Mouse (Mus musculus) right cerebral cortex, postnatal 14 days (tissue): ENCODE results near the gene Tnfsf8.

Source experiments
- DNase-seq: peaks from one replicate; pipeline ENCODE4 v3.0.0; 2022

Gene Tnfsf8

GRCm38 (mm10) chr4:63840457-63840856 is 20.7 kb downstream of the Tnfsf8 start:
- DNase-seq = peak; percentile 13

GRCm38 (mm10) chr4:63823136-63823535 is 38.0 kb downstream of the Tnfsf8 start:
- no peak for DNase-seq

GRCm38 (mm10) chr4:63817505-63817904 is 43.6 kb downstream of the Tnfsf8 start:
- no peak for DNase-seq

GRCm38 (mm10) chr4:63815668-63816067 is 45.5 kb downstream of the Tnfsf8 start:
- DNase-seq = no peak

- no peak for DNase-seq
These were observed 63.1 kb downstream of the Tnfsf8 start for GRCm38 (mm10) chr4:63798083-63798482.

- DNase-seq = no peak
These were observed 64.6 kb downstream of the Tnfsf8 start for GRCm38 (mm10) chr4:63796527-63796926.

GRCm38 (mm10) chr4:63792328-63792727 is 68.8 kb downstream of the Tnfsf8 start:
- DNase-seq = no peak

GRCm38 (mm10) chr4:63785466-63785865 is 75.7 kb downstream of the Tnfsf8 start:
- no peak for DNase-seq

- DNase-seq = no peak
These were observed 77.3 kb downstream of the Tnfsf8 start for GRCm38 (mm10) chr4:63783826-63784225.

GRCm38 (mm10) chr4:63782970-63783613 is 78.1 kb downstream of the Tnfsf8 start:
- DNase-seq = no peak
